8 mouse cellular contexts compared by ENCODE assay signal in genomic region chr4:118543158-118543530, GRCm38 (mm10). TPM values are rescaled to one million over a fixed set of nuclear protein-coding genes. Genes with fewer than 3 reads are reported as not detected.
DNase-seq lines count a peak whose midpoint lies in the region; ATAC-seq and TF ChIP-seq lines count a peak whose summit lies in the region.

No protein-coding gene starts in this region.

- 9% methylated on average over 13 of the region's 13 CpGs for WGBS in heart, postnatal 0 days

- DNase-seq in CD4-positive, CD25-positive, alpha-beta regulatory T cell, adult 2 months (ENCODE audit: low read depth, low spot score): peak; percentile 28
- DNase-seq in WW6 (ENCODE audit: low read depth, low spot score): peak; percentile 7
- no peak for DNase-seq in heart, postnatal 0 days (ENCODE audit: low spot score)
- peak; percentile 34 to 69 for DNase-seq in kidney, postnatal 4 days
- DNase-seq in thymus, postnatal 4 days: peak; percentile 34

- no peak for TF ChIP-seq CTCF in heart, postnatal 0 days (IDR thresholded peaks at IDR 0.05; ENCODE audit: low read depth)

- peak overlapping the region; percentile 30 for H3K4me3 ChIP-seq in heart, postnatal 0 days (ENCODE audit: low read depth, low read length)

- ATAC-seq in CD4-positive, CD25-positive, alpha-beta regulatory T cell, adult 4 months: no peak
- ATAC-seq in heart, postnatal 0 days (ENCODE audit: insufficient read depth, low read depth): peak; percentile 65; the same call in 1 of the 2 replicates
- 0 out of 2 replicates have a peak, but pooled peaks have one; percentile 18 for ATAC-seq in megakaryocyte, adult 5-6 weeks (ENCODE audit: poor library complexity, severe bottlenecking)
- ATAC-seq in megakaryocyte progenitor cell, adult 5-6 weeks (replicated peaks; ENCODE audit: poor library complexity): no peak

- H3K36me3 ChIP-seq in heart, postnatal 0 days (replicated peaks; ENCODE audit: control insufficient read depth, insufficient read depth, low read length): no peaks in the 10 kb centered on the region

- H3K9ac ChIP-seq in heart, postnatal 0 days (replicated peaks; ENCODE audit: low read depth, low read length): no peak overlapping the region

- H3K4me2 ChIP-seq in heart, postnatal 0 days (ENCODE audit: low read depth, low read length): peak overlapping the region; percentile 62

- no peak overlapping the region for H3K27ac ChIP-seq in heart, postnatal 0 days (ENCODE audit: low read depth)

- no peaks in the 10 kb centered on the region for H3K4me1 ChIP-seq in heart, postnatal 0 days (ENCODE audit: control insufficient read depth, insufficient read depth)

- no peak for TF ChIP-seq EP300 in heart, postnatal 0 days (IDR thresholded peaks at IDR 0.05; ENCODE audit: low read depth)

- H3K9me3 ChIP-seq in heart, postnatal 0 days (replicated peaks; ENCODE audit: control insufficient read depth, low read length): no peaks in the 10 kb centered on the region

- peaks cover 5% of the 10 kb centered on the region; the same call in 1 of the 2 replicates for H3K27me3 ChIP-seq in heart, postnatal 0 days (ENCODE audit: control insufficient read depth, insufficient read depth, low read length)

RNA-seq across cellular contexts. Expression of gene Tmem125, which starts 0.7 kb away (rescaled TPM):
- polyA plus RNA-seq in CD4-positive, CD25-positive, alpha-beta regulatory T cell, adult 4 months (2017; shearing (Covaris generic)): not detected
- 1.5 and 7.3 TPM in 2 replicates for total RNA-seq in heart, postnatal 0 days (2014; rRNA removed; ENCODE audit: low replicate concordance)
- polyA plus RNA-seq in heart, postnatal 0 days (2015; fragmentation: Nextera tagmentation; extraction: Ambion mirVana): 0.26 and 0.27 TPM in 2 replicates
- 0.18 TPM in 1 of 2 replicates, not detected in the other for total RNA-seq in megakaryocyte, adult 5-6 weeks (2015)
- total RNA-seq in megakaryocyte, adult 5-6 weeks (2017): not detected in 2 replicates
- total RNA-seq in megakaryocyte progenitor cell, adult 5-6 weeks (2015): 0.25 and 0.71 TPM in 2 replicates
- 0.41 TPM in 1 of 2 replicates, not detected in the other for total RNA-seq in megakaryocyte progenitor cell, adult 5-6 weeks (2017)

RNA-seq across cellular contexts. Expression of gene 2610528J11Rik, which starts 16.3 kb away (rescaled TPM):
- polyA plus RNA-seq in CD4-positive, CD25-positive, alpha-beta regulatory T cell, adult 4 months (2017; shearing (Covaris generic)): not detected
- total RNA-seq in heart, postnatal 0 days (2014; rRNA removed; ENCODE audit: low replicate concordance): not detected in 2 replicates
- 0.12 TPM in 1 of 2 replicates, not detected in the other for polyA plus RNA-seq in heart, postnatal 0 days (2015; fragmentation: Nextera tagmentation; extraction: Ambion mirVana)
- total RNA-seq in megakaryocyte, adult 5-6 weeks (2015): not detected in 2 replicates
- total RNA-seq in megakaryocyte, adult 5-6 weeks (2017): not detected in 2 replicates
- not detected in 2 replicates for total RNA-seq in megakaryocyte progenitor cell, adult 5-6 weeks (2015)
- total RNA-seq in megakaryocyte progenitor cell, adult 5-6 weeks (2017): not detected in 2 replicates

RNA-seq across cellular contexts. Expression of gene Tie1, which starts 53.3 kb away (rescaled TPM):
- under 1 TPM in 1 of 2 experiments, not detected in 1; 0.16 TPM for polyA plus RNA-seq in CD4-positive, CD25-positive, alpha-beta regulatory T cell, adult 4 months (2017; shearing (Covaris generic))
- total RNA-seq in heart, postnatal 0 days (2014; rRNA removed; ENCODE audit: low replicate concordance): 116 and 120 TPM in 2 replicates
- 43.4 and 48.0 TPM in 2 replicates for polyA plus RNA-seq in heart, postnatal 0 days (2015; fragmentation: Nextera tagmentation; extraction: Ambion mirVana)
- 0.27 and 0.34 TPM in 2 replicates for total RNA-seq in megakaryocyte, adult 5-6 weeks (2015)
- total RNA-seq in megakaryocyte, adult 5-6 weeks (2017): 0.16 and 0.26 TPM in 2 replicates
- total RNA-seq in megakaryocyte progenitor cell, adult 5-6 weeks (2015): 4.3 and 4.4 TPM in 2 replicates
- 3.5 and 4.3 TPM in 2 replicates for total RNA-seq in megakaryocyte progenitor cell, adult 5-6 weeks (2017)

Comparison
In these comparisons a context has a peak if more than half of its experiments do, and no peak if none do; other contexts are left out.
1. ATAC-seq: peak in heart, postnatal 0 days (single experiment) and megakaryocyte, adult 5-6 weeks (single experiment); none in CD4-positive, CD25-positive, alpha-beta regulatory T cell, adult 4 months (single experiment) and megakaryocyte progenitor cell, adult 5-6 weeks (single experiment).
2. RNA of gene Tie1, which starts 53.3 kb away (total RNA-seq): 116 to 120 TPM in heart, postnatal 0 days; 3.5 to 4.4 TPM in megakaryocyte progenitor cell, adult 5-6 weeks and 0.16 to 0.34 TPM in megakaryocyte, adult 5-6 weeks; every median in the first group is over 10 times any median in the second.